Mouse (Mus musculus): ENCODE measurements around the gene Mcat. TPM values are rescaled to one million over a fixed set of nuclear protein-coding genes. Genes with fewer than 3 reads are reported as not detected.

The Mcat gene
- total and polyA plus RNA-seq, 3 experiments, result 28.4 to 41.6 (median 41.2) TPM

GRCm38 (mm10) chr15:83550137-83550536 is 13.4 kb downstream of the Mcat start:
- peaks cover 58 to 84% of the 10 kb centered on the region in 2 experiments for H3K36me3 ChIP-seq (replicated peaks in 1 of 2; ENCODE audit: control insufficient read depth in 1 of 2, insufficient read depth in 1 of 2, low read length in 1 of 2)
- dilution Hi-C loops (cut with MboI; ENCODE audit: extremely low pct_ligation_motif_present, extremely low pct_unique_long_range_greater_than_20kb, low sequenced_read_pairs), result no loop called here
- TF ChIP-seq MAZ (IDR thresholded peaks at IDR 0.05; ENCODE audit: low read depth, low read length) (no peak), NRF1 (IDR thresholded peaks at IDR 0.05; ENCODE audit: low read depth, low read length) (no peak), MEF2A (IDR thresholded peaks at IDR 0.05; ENCODE audit: borderline replicate concordance, low read depth, low read length) (no peak), POLR2A (IDR thresholded peaks at IDR 0.05; ENCODE audit: low read depth, low read length) (no peak), GABPA (IDR thresholded peaks at IDR 0.05; ENCODE audit: insufficient replicate concordance, low read depth, low read length) (no peak), POLR2AphosphoS2 (IDR thresholded peaks at IDR 0.05; ENCODE audit: low read depth, low read length) (no peak), MAFK (IDR thresholded peaks at IDR 0.05; ENCODE audit: insufficient replicate concordance, low read length) (no peak)

GRCm38 (mm10) chr15:83547144-83547543 is 16.4 kb downstream of the Mcat start:
- dilution Hi-C loops (cut with MboI; ENCODE audit: extremely low pct_ligation_motif_present, extremely low pct_unique_long_range_greater_than_20kb, low sequenced_read_pairs), result no loop called here
- no peak overlapping the region for H3K4me2 ChIP-seq (ENCODE audit: insufficient read depth, low read depth, poor library complexity, severe bottlenecking)
- no peak for DNase-seq (ENCODE audit: extremely low read depth)
- H3K9me3 ChIP-seq (replicated peaks; ENCODE audit: low read length), result no peaks in the 10 kb centered on the region
- no peak for TF ChIP-seq MXI1 (IDR thresholded peaks at IDR 0.05; ENCODE audit: low read depth, low read length)
- H3K9ac ChIP-seq (ENCODE audit: insufficient read depth, low read depth), result no peak overlapping the region
- H3K4me3 ChIP-seq (replicated peaks in 1 of 3; ENCODE audit: low read depth in 2 of 3, low read length in 2 of 3, poor library complexity in 1 of 3), result no peak overlapping the region
- no peaks in the 10 kb centered on the region for H3K27me3 ChIP-seq (replicated peaks)
- H3K79me2 ChIP-seq (replicated peaks; ENCODE audit: control insufficient read depth, extremely low read depth, insufficient read depth, poor library complexity, severe bottlenecking), result no peaks in the 10 kb centered on the region
- no peak overlapping the region for H3K27ac ChIP-seq (ENCODE audit: insufficient read depth, low read depth)
- H3K4me1 ChIP-seq (ENCODE audit: control insufficient read depth in 1 of 2, insufficient read depth in 2 of 2), result peaks cover 3 to 26% of the 10 kb centered on the region in 2 experiments; a peak in 3 of 4 replicates
- peaks cover 54 to 75% of the 10 kb centered on the region in 2 experiments for H3K36me3 ChIP-seq (replicated peaks in 1 of 2; ENCODE audit: control insufficient read depth in 1 of 2, insufficient read depth in 1 of 2, low read length in 1 of 2)
- in situ Hi-C loops (cut with MboI; ENCODE audit: low pct_ligation_motif_present, low pct_unique_long_range_greater_than_20kb, low sequenced_read_pairs), result no loop called here

More at GRCm38 (mm10) chr15:83550137-83550536, 13.4 kb downstream of the Mcat start:
- Histone ChIP-seq H3K4me1 (ENCODE audit: control insufficient read depth in 1 of 2, insufficient read depth in 2 of 2) (peaks cover 0 to 14% of the 10 kb centered on the region in 2 experiments; a peak in 2 of 4 replicates), H3K9ac (ENCODE audit: insufficient read depth, low read depth) (no peak overlapping the region), H3K9me3 (replicated peaks; ENCODE audit: low read length) (no peaks in the 10 kb centered on the region), H3K27me3 (replicated peaks) (no peaks in the 10 kb centered on the region), H3K79me2 (replicated peaks; ENCODE audit: control insufficient read depth, extremely low read depth, insufficient read depth, poor library complexity, severe bottlenecking) (no peaks in the 10 kb centered on the region), H3K4me2 (ENCODE audit: insufficient read depth, low read depth, poor library complexity, severe bottlenecking) (no peak overlapping the region), H3K27ac (ENCODE audit: insufficient read depth, low read depth) (no peak overlapping the region), H3K4me3 (replicated peaks in 1 of 3; ENCODE audit: low read depth in 2 of 3, low read length in 2 of 3, poor library complexity in 1 of 3) (no peak overlapping the region)
- in situ Hi-C loops (cut with MboI; ENCODE audit: low pct_ligation_motif_present, low pct_unique_long_range_greater_than_20kb, low sequenced_read_pairs), result no loop called here
- DNase-seq (ENCODE audit: extremely low read depth), result no peak

- no peaks in the 10 kb centered on the region for H3K79me2 ChIP-seq (replicated peaks; ENCODE audit: control insufficient read depth, extremely low read depth, insufficient read depth, poor library complexity, severe bottlenecking)
- H3K9ac ChIP-seq (ENCODE audit: insufficient read depth, low read depth), result no peak overlapping the region
- H3K9me3 ChIP-seq (replicated peaks; ENCODE audit: low read length), result no peaks in the 10 kb centered on the region
- dilution Hi-C loops (cut with MboI; ENCODE audit: extremely low pct_ligation_motif_present, extremely low pct_unique_long_range_greater_than_20kb, low sequenced_read_pairs), result no loop called here
- H3K4me3 ChIP-seq (replicated peaks in 1 of 3; ENCODE audit: low read depth in 2 of 3, low read length in 2 of 3, poor library complexity in 1 of 3), result no peak overlapping the region
- no peaks in the 10 kb centered on the region for H3K27me3 ChIP-seq (replicated peaks)
- H3K4me1 ChIP-seq (ENCODE audit: control insufficient read depth in 1 of 2, insufficient read depth in 2 of 2), result peaks cover 10 to 37% of the 10 kb centered on the region in 2 experiments; a peak in 3 of 4 replicates
- H3K4me2 ChIP-seq (ENCODE audit: insufficient read depth, low read depth, poor library complexity, severe bottlenecking), result no peak overlapping the region
- H3K36me3 ChIP-seq (replicated peaks in 1 of 2; ENCODE audit: control insufficient read depth in 1 of 2, insufficient read depth in 1 of 2, low read length in 1 of 2), result peaks cover 52 to 64% of the 10 kb centered on the region in 2 experiments
- in situ Hi-C loops (cut with MboI; ENCODE audit: low pct_ligation_motif_present, low pct_unique_long_range_greater_than_20kb, low sequenced_read_pairs), result no loop called here
- DNase-seq (ENCODE audit: extremely low read depth), result no peak
- no peak overlapping the region for H3K27ac ChIP-seq (ENCODE audit: insufficient read depth, low read depth)
- TF ChIP-seq USF1 (IDR thresholded peaks at IDR 0.05; ENCODE audit: low read depth, low read length), result peak; percentile 7; the same call in 1 of the 2 replicates
- TF ChIP-seq SIN3A (IDR thresholded peaks at IDR 0.05; ENCODE audit: low read length), result no peak
Measured at GRCm38 (mm10) chr15:83546029-83546428, 17.6 kb downstream of the Mcat start.
